Mouse (Mus musculus): ENCODE measurements around the gene N4bp2.
"Not testable (repeated sequence)": the region's sequence is repeated elsewhere in the genome, so short reads cannot be mapped to it uniquely, and the experiment has no call there.

DNA sequence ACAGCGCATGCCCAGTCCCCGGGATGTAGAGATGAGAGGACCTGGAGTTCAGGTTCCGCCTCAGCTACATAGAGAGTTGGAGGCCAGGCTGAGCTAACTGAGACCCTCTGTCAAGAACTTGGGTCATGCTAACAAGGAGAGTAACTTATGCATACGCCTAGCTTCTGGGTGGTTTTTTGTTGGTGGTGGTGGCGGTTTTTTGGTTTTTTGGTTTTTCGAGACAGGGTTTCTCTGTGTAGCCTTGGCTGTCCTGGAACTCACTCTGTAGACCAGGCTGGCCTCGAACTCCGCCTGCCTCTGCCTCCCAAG lies 45.5 kb upstream of the N4bp2 start:
- TF ChIP-seq BHLHE40 (IDR thresholded peaks at IDR 0.05; ENCODE audit: borderline replicate concordance, low read depth, low read length); USF1 (IDR thresholded peaks at IDR 0.05; ENCODE audit: low read depth, low read length); CTCF (IDR thresholded peaks at IDR 0.05 in 2 of 3, conservative IDR thresholded peaks at IDR 0.05 in 1 of 3; ENCODE audit: control insufficient read depth in 1 of 3, insufficient read depth in 1 of 3, low read depth in 2 of 3, low read length in 3 of 3, poor library complexity in 1 of 3, severe bottlenecking in 1 of 3); MAZ (IDR thresholded peaks at IDR 0.05; ENCODE audit: low read depth, low read length); MEF2A (IDR thresholded peaks at IDR 0.05; ENCODE audit: extremely low read depth, insufficient replicate concordance, low read depth, low read length, poor library complexity, severe bottlenecking); GATA1 (IDR thresholded peaks at IDR 0.05; ENCODE audit: low read depth, low read length); RCOR1 (IDR thresholded peaks at IDR 0.05; ENCODE audit: low read depth, low read length); HCFC1 (IDR thresholded peaks at IDR 0.05; ENCODE audit: low read depth, low read length); KAT2A (conservative IDR thresholded peaks at IDR 0.05; ENCODE audit: low read depth, low read length): not testable (repeated sequence)
- TF ChIP-seq POLR2A (IDR thresholded peaks at IDR 0.05; ENCODE audit: control insufficient read depth in 1 of 2, insufficient read depth in 1 of 2, low read depth in 1 of 2, low read length in 2 of 2, poor library complexity in 1 of 2) (0 out of 4 replicates have a peak, but pooled peaks of 1 of the 2 experiments have one; percentile 48), E2F4 (IDR thresholded peaks at IDR 0.05; ENCODE audit: borderline replicate concordance, low read depth, low read length) (0 out of 2 replicates have a peak, but pooled peaks have one; percentile 63), ZC3H11A (IDR thresholded peaks at IDR 0.05; ENCODE audit: low read depth, low read length) (0 out of 2 replicates have a peak, but pooled peaks have one; percentile 6), NELFE (IDR thresholded peaks at IDR 0.05; ENCODE audit: low read depth, low read length) (peak; percentile 33)

Measured in MEL (cell line).